Mouse (Mus musculus) small intestine, adult 2 months (tissue): Measurements from ENCODE around the gene Ppp1r15b.

ENCODE experiments used
- CTCF ChIP-seq: fragments of 200-500 bp; IDR thresholded peaks from 2 replicates; pipeline ENCODE4 v1.5.1; 2012; ENCODE audit warnings: low read depth, mild to moderate bottlenecking, control low read depth, inconsistent platforms, low read length, moderate library complexity, mixed read lengths; ENCODE audit not compliant: insufficient replicate concordance, insufficient read length; ENCODE audit errors: extremely low read depth
- POLR2A ChIP-seq: fragments of 200-500 bp; IDR thresholded peaks from 2 replicates; pipeline ENCODE4 v1.6.1; 2012; ENCODE audit warnings: low read depth, mild to moderate bottlenecking, control low read depth, inconsistent platforms, low read length, moderate library complexity

- TF ChIP-seq POLR2A = no peak
- no peak for TF ChIP-seq CTCF
Measured at GRCm38 (mm10) chr1:133089415-133089814, 41.5 kb upstream of the Ppp1r15b start.
